Comparison of ENCODE assay signal across 15 mouse cellular contexts in genomic region chr8:124784613-124785012, GRCm38 (mm10). TPM values are rescaled to one million over a fixed set of nuclear protein-coding genes. Genes with fewer than 3 reads are reported as not detected.
DNase-seq lines count a peak whose midpoint lies in the region; ATAC-seq and TF ChIP-seq lines count a peak whose summit lies in the region.
"Had no signal": no experiment of that assay in that cellular context is flagged by ENCODE, and none has a peak within 500 bp of the region (broad histone marks: within the 10 kb centered on the region; RNA-seq: fewer than 3 reads in every experiment).

No protein-coding gene starts in this region.

- peak; percentile 19 to 59 for DNase-seq in layer of hippocampus, adult 2 months (ENCODE audit: low spot score in 2 of 2)
- no peak for DNase-seq in layer of hippocampus, adult 11-12 months (ENCODE audit: low spot score)
- DNase-seq in left cerebral cortex, adult 8-10 months (ENCODE audit: low spot score in 2 of 2): peak; percentile 30 to 79
- peak; percentile 69 to 72 for DNase-seq in right cerebral cortex, postnatal 36 days (ENCODE audit: low spot score in 2 of 2)
- no peak for DNase-seq in embryo, embryonic 9.5 days (ENCODE audit: extremely low spot score)
- DNase-seq: heart, adult 18-20 months; heart, postnatal 10 days; kidney, postnatal 10 days; liver, embryonic 13.5 days; lung, postnatal 14 days had no signal

- peaks cover 2% of the 10 kb centered on the region; the same call in 1 of the 2 replicates for H3K4me1 ChIP-seq in intestine, embryonic 15.5 days (replicated peaks)
- H3K4me1 ChIP-seq: liver, embryonic 13.5 days had no signal

- no peak overlapping the region for H3K9ac ChIP-seq in intestine, embryonic 15.5 days
- H3K9ac ChIP-seq: liver, embryonic 13.5 days; neural tube, embryonic 12.5 days had no signal

- H3K4me3 ChIP-seq in layer of hippocampus, adult 2 months: no peak overlapping the region
- H3K4me3 ChIP-seq in intestine, embryonic 15.5 days (replicated peaks): no peak overlapping the region
- H3K4me3 ChIP-seq: liver, embryonic 13.5 days; neural tube, embryonic 12.5 days had no signal

- no peaks in the 10 kb centered on the region for H3K36me3 ChIP-seq in intestine, embryonic 15.5 days
- H3K36me3 ChIP-seq: liver, embryonic 13.5 days; neural tube, embryonic 12.5 days had no signal

- H3K4me2 ChIP-seq in intestine, embryonic 15.5 days (replicated peaks): no peak overlapping the region
- H3K4me2 ChIP-seq: liver, embryonic 13.5 days; midbrain, embryonic 11.5 days; neural tube, embryonic 12.5 days had no signal

- 87% methylated on average over 13 of the region's 13 CpGs for WGBS in intestine, embryonic 15.5 days

- H3K27ac ChIP-seq in layer of hippocampus, adult 2 months: no peak overlapping the region
- H3K27ac ChIP-seq in intestine, embryonic 15.5 days: no peak overlapping the region
- H3K27ac ChIP-seq: liver, embryonic 13.5 days; neural tube, embryonic 12.5 days had no signal

- 0 out of 2 replicates have a peak, but pooled peaks cover 3% of the 10 kb centered on the region for H3K27me3 ChIP-seq in intestine, embryonic 15.5 days (replicated peaks)
- H3K27me3 ChIP-seq: neural tube, embryonic 12.5 days had no signal

- no peak for TF ChIP-seq CTCF in layer of hippocampus, adult 2 months (conservative IDR thresholded peaks at IDR 0.05)

- peak; percentile 98 for ATAC-seq in frontal cortex, adult (ENCODE audit: low TSS enrichment)
- ATAC-seq in intestine, embryonic 15.5 days: no peak
- ATAC-seq: hindbrain, embryonic 16.5 days had no signal

- H3K9me3 ChIP-seq in intestine, embryonic 15.5 days: no peaks in the 10 kb centered on the region
- H3K9me3 ChIP-seq: liver, embryonic 13.5 days; neural tube, embryonic 12.5 days had no signal

RNA-seq across cellular contexts. Expression of gene Trim67, which starts 8.3 kb away (rescaled TPM):
- total RNA-seq in layer of hippocampus, adult 2 months (2021): 1 to 10 TPM; 2.9 to 3.1 TPM
- total RNA-seq in left cerebral cortex, adult 8-10 months (2022): 1 to 10 TPM; 2.2 to 2.3 (median 2.2) TPM
- polyA plus RNA-seq in intestine, embryonic 15.5 days (2015; fragmentation: Nextera tagmentation; extraction: Ambion mirVana): 0.57 and 0.64 TPM in 2 replicates

RNA-seq across cellular contexts. Expression of gene Fam89a, which starts 33.0 kb away (rescaled TPM):
- under 1 TPM; 0.27 to 0.54 TPM for total RNA-seq in layer of hippocampus, adult 2 months (2021)
- total RNA-seq in left cerebral cortex, adult 8-10 months (2022): 1 to 10 TPM in 2 of 4 experiments, under 1 TPM in 2; 0.28 to 1.6 (median 0.83) TPM
- polyA plus RNA-seq in intestine, embryonic 15.5 days (2015; fragmentation: Nextera tagmentation; extraction: Ambion mirVana): 3.9 and 4.3 TPM in 2 replicates

Comparison
In these comparisons a context has a peak if more than half of its experiments do, and no peak if none do; other contexts are left out.
1. DNase-seq: peak in layer of hippocampus, adult 2 months (2 of 2), left cerebral cortex, adult 8-10 months (2 of 2) and right cerebral cortex, postnatal 36 days (2 of 2); none in layer of hippocampus, adult 11-12 months (single experiment) and embryo, embryonic 9.5 days (single experiment).